Mouse (Mus musculus) heart, postnatal 0 days (tissue): ENCODE measurements around the gene Zfp52.

Experiments used
- CTCF ChIP-seq: IDR thresholded peaks from 2 replicates; pipeline ENCODE4 v1.5.1; 2016; ENCODE audit warnings: antibody characterized with exemption, control low read depth, low read depth
- EP300 ChIP-seq: IDR thresholded peaks from 2 replicates; pipeline ENCODE4 v1.6.1; 2016; ENCODE audit warnings: antibody characterized with exemption, low read depth

DNA sequence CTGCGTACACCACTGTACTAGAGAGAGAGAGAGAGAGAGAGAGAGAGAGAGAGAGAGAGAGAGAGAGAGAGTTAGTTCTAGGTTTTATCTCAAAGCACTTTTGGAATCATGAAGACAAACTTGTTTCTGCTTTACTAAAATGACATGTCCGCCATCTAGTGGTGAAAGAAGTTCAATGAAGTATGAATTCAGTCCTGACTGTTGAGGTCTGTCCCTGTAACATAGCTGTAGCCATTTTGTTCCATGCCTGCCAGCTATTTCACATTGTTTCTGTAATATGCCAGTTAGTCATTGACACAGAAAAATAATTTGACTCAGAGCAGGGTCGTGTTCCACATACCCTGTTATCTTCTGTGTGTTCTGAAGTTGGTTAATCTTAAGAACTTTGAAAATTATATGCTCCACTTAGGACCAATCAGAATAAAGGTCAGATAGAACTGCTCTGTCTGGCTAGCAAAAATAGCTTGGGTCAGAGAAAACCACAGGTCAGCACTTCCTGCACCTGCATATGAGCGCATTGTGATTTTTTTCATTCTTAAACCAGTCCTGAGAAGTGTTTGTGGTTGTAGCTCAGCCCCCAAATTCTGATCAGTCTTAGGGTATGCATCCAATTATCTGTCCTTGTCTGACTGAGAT, 761 bp upstream of the Zfp52 start:
- TF ChIP-seq CTCF = peak; percentile 90
- no peak for TF ChIP-seq EP300
